22 mouse cellular contexts compared by ENCODE assay signal in genomic region chr10:44450108-44450507, GRCm38 (mm10).
DNase-seq lines count a peak whose midpoint lies in the region; ATAC-seq and TF ChIP-seq lines count a peak whose summit lies in the region.
"Had no signal": no experiment of that assay in that cellular context is flagged by ENCODE, and none has a peak within 500 bp of the region (broad histone marks: within the 10 kb centered on the region; RNA-seq: fewer than 3 reads in every experiment).

No protein-coding gene starts in this region.

- H3K4me2 ChIP-seq in CH12.LX (ENCODE audit: insufficient read depth, low read depth, poor library complexity, severe bottlenecking), result peak overlapping the region; percentile 91
- H3K4me2 ChIP-seq in intestine, embryonic 15.5 days (replicated peaks), result peak overlapping the region; percentile 14
- H3K4me2 ChIP-seq: heart, embryonic 13.5 days; hindbrain, embryonic 14.5 days had no signal

- peaks cover 0 to 21% of the 10 kb centered on the region in 2 experiments for H3K36me3 ChIP-seq in CH12.LX (replicated peaks in 1 of 2; ENCODE audit: control insufficient read depth in 1 of 2, insufficient read depth in 1 of 2, low read length in 1 of 2)
- no peaks in the 10 kb centered on the region for H3K36me3 ChIP-seq in intestine, embryonic 15.5 days
- H3K36me3 ChIP-seq: forebrain, embryonic 10.5 days; heart, embryonic 13.5 days had no signal

- no peak for TF ChIP-seq CTCF in CH12.LX (conservative IDR thresholded peaks at IDR 0.05 in 1 of 2, IDR thresholded peaks at IDR 0.05 in 1 of 2; ENCODE audit: low read depth in 2 of 2, low read length in 2 of 2)

- peaks cover 6 to 92% of the 10 kb centered on the region in 2 experiments for H3K4me1 ChIP-seq in CH12.LX (ENCODE audit: control insufficient read depth in 1 of 2, insufficient read depth in 2 of 2)
- peaks cover 11% of the 10 kb centered on the region; the same call in 1 of the 2 replicates for H3K4me1 ChIP-seq in intestine, embryonic 15.5 days (replicated peaks)

- no peak for ATAC-seq in intestine, embryonic 15.5 days
- ATAC-seq in megakaryocyte, adult 5-6 weeks (ENCODE audit: poor library complexity, severe bottlenecking), result peak; percentile 2; the same call in 1 of the 2 replicates
- ATAC-seq: forebrain, embryonic 14.5 days; forebrain, postnatal 0 days; hindbrain, postnatal 0 days had no signal

- 69% methylated on average over 13 of the region's 13 CpGs for WGBS in intestine, embryonic 15.5 days

- intact Hi-C loops in left cerebral cortex, postnatal 25 days (cut with DNase I), result loop anchor here (10.0 kb wide), 2 partner anchors 445 to 1025 kb away; no protein-coding TSS in a partner anchor

- H3K79me2 ChIP-seq in CH12.LX (replicated peaks; ENCODE audit: control insufficient read depth, extremely low read depth, insufficient read depth, poor library complexity, severe bottlenecking), result peaks cover 44% of the 10 kb centered on the region

- H3K27ac ChIP-seq in CH12.LX (ENCODE audit: insufficient read depth, low read depth), result peak overlapping the region; percentile 99
- H3K27ac ChIP-seq in intestine, embryonic 15.5 days, result no peak overlapping the region; the same call in 1 of the 2 replicates
- H3K27ac ChIP-seq: forebrain, embryonic 10.5 days; gastrocnemius, adult 2 months; heart, embryonic 13.5 days; hindbrain, embryonic 14.5 days; hindbrain, postnatal 0 days had no signal

- dilution Hi-C loops in CH12.LX (cut with MboI; ENCODE audit: extremely low pct_ligation_motif_present, extremely low pct_unique_long_range_greater_than_20kb, low sequenced_read_pairs), result no loop called here

- H3K27me3 ChIP-seq in CH12.LX (replicated peaks), result no peaks in the 10 kb centered on the region
- H3K27me3 ChIP-seq in intestine, embryonic 15.5 days (replicated peaks), result no peaks in the 10 kb centered on the region

- TF ChIP-seq RAD21 in CH12.LX (IDR thresholded peaks at IDR 0.05; ENCODE audit: low read depth, low read length), result no peak

- no peaks in the 10 kb centered on the region for H3K9me3 ChIP-seq in CH12.LX (replicated peaks; ENCODE audit: low read length)
- H3K9me3 ChIP-seq in intestine, embryonic 15.5 days, result no peaks in the 10 kb centered on the region
- H3K9me3 ChIP-seq: forebrain, embryonic 10.5 days; heart, embryonic 13.5 days had no signal

- in situ Hi-C loops in CH12.LX (cut with MboI; ENCODE audit: low pct_ligation_motif_present, low pct_unique_long_range_greater_than_20kb, low sequenced_read_pairs), result loop anchor here (10.0 kb wide), 4 partner anchors 155 to 595 kb away; no protein-coding TSS in a partner anchor

- TF ChIP-seq POLR2A in CH12.LX (IDR thresholded peaks at IDR 0.05; ENCODE audit: low read depth, low read length), result no peak; the same call in none of the 2 replicates

- TF ChIP-seq EP300 in CH12.LX (IDR thresholded peaks at IDR 0.05; ENCODE audit: low read length), result no peak

- no peak overlapping the region for H3K4me3 ChIP-seq in CH12.LX (replicated peaks in 1 of 3; ENCODE audit: low read depth in 2 of 3, low read length in 2 of 3, poor library complexity in 1 of 3)
- no peak overlapping the region for H3K4me3 ChIP-seq in intestine, embryonic 15.5 days (replicated peaks)
- H3K4me3 ChIP-seq: forebrain, embryonic 10.5 days; gastrocnemius, adult 2 months; heart, embryonic 13.5 days had no signal

- H3K9ac ChIP-seq in CH12.LX (ENCODE audit: insufficient read depth, low read depth), result peak overlapping the region; percentile 78
- H3K9ac ChIP-seq in intestine, embryonic 15.5 days, result no peak overlapping the region
- H3K9ac ChIP-seq: forebrain, postnatal 0 days; heart, embryonic 13.5 days; hindbrain, embryonic 14.5 days had no signal

- peak; percentile 45 for DNase-seq in CH12.LX (ENCODE audit: extremely low read depth)
- DNase-seq in kidney, adult 9 months, result no peak
- no peak for DNase-seq in left cerebral cortex, postnatal 25 days (ENCODE audit: low spot score in 2 of 2)
- no peak for DNase-seq in adrenal gland, adult 18-20 months (ENCODE audit: low spot score in 2 of 2)
- DNase-seq: adrenal gland, postnatal 10 days; adrenal gland, postnatal 36 days; cerebellum, adult 18-20 months; cerebellum, adult 9-10 months; cerebellum, postnatal 14 days; forebrain, postnatal 0 days; gastrocnemius, adult 2 months; gastrocnemius, postnatal 14 days; heart, adult 18-20 months; heart, postnatal 14 days; heart, postnatal 4 days had no signal

TF ChIP-seq in CH12.LX, 34 proteins besides CTCF, POLR2A, EP300 and RAD21:
- TF ChIP-seq SIN3A (IDR thresholded peaks at IDR 0.05; ENCODE audit: low read length), result peak; percentile 39; the same call in 1 of the 2 replicates
- no peak for TF ChIP-seq SMC3 (IDR thresholded peaks at IDR 0.05; ENCODE audit: low read depth, low read length)
- TF ChIP-seq JUND (conservative IDR thresholded peaks at IDR 0.05; ENCODE audit: low read depth, low read length), result no peak
- TF ChIP-seq KAT2A (IDR thresholded peaks at IDR 0.05; ENCODE audit: insufficient replicate concordance, low read length), result no peak
- peak; percentile 14; the same call in 1 of the 2 replicates for TF ChIP-seq CHD2 (IDR thresholded peaks at IDR 0.05; ENCODE audit: low read length)
- TF ChIP-seq ZMIZ1 (IDR thresholded peaks at IDR 0.05; ENCODE audit: low read depth, low read length), result no peak
- TF ChIP-seq ETS1 (conservative IDR thresholded peaks at IDR 0.05; ENCODE audit: low read depth, low read length), result no peak
- TF ChIP-seq RCOR1 (conservative IDR thresholded peaks at IDR 0.05; ENCODE audit: low read depth, low read length), result 0 out of 2 replicates have a peak, but pooled peaks have one; percentile 60
- TF ChIP-seq ZNF384 (IDR thresholded peaks at IDR 0.05; ENCODE audit: low read depth, low read length), result peak; percentile 81
- 0 out of 2 replicates have a peak, but pooled peaks have one; percentile 17 for TF ChIP-seq NELFE (IDR thresholded peaks at IDR 0.05; ENCODE audit: low read depth, low read length)
- no peak for TF ChIP-seq USF1 (IDR thresholded peaks at IDR 0.05; ENCODE audit: low read depth, low read length)
